Mouse (Mus musculus): ENCODE measurements around the gene Mctp1.

- TF ChIP-seq CTCF (IDR thresholded peaks at IDR 0.05) (no peak), EP300 (IDR thresholded peaks at IDR 0.05) (no peak)
These were observed 305.8 kb downstream of the Mctp1 start for GRCm38 (mm10) chr13:76690143-76690542.

Data from lung, postnatal 0 days (tissue).